Mouse (Mus musculus): ENCODE measurements at regions not wholly inside any gene's neighbourhood (a gene's known extent, or its start where the extent isn't known, plus 50 kb on each side); places are given as distances from the start of the nearest gene placed in this dataset.

DNA sequence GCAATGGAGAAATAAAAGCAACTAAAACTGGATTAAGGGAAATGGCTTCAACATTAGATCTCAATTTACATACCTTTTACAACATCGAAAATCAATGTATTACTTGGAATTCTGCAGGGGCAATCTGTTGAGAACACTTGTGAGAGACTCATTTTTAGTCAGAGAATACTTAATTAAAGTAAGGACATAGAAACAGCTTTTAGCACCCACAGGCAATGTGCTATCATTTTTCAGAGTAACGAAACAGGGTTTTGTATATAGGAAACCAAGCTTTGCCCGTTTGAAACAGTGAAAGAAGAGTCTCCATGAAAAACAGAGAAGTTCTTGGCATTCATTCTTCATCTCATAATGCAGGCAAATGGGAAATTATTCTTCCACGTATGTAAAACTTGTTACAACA is 196.4 kb downstream of the Tdrd3 start:
- no peak for ATAC-seq (ENCODE audit: low FRiP score, low TSS enrichment)
- H3K27ac ChIP-seq (replicated peaks), result no peak overlapping the region
- WGBS, result 85% methylated on average over 4 of the region's 4 CpGs

DNA sequence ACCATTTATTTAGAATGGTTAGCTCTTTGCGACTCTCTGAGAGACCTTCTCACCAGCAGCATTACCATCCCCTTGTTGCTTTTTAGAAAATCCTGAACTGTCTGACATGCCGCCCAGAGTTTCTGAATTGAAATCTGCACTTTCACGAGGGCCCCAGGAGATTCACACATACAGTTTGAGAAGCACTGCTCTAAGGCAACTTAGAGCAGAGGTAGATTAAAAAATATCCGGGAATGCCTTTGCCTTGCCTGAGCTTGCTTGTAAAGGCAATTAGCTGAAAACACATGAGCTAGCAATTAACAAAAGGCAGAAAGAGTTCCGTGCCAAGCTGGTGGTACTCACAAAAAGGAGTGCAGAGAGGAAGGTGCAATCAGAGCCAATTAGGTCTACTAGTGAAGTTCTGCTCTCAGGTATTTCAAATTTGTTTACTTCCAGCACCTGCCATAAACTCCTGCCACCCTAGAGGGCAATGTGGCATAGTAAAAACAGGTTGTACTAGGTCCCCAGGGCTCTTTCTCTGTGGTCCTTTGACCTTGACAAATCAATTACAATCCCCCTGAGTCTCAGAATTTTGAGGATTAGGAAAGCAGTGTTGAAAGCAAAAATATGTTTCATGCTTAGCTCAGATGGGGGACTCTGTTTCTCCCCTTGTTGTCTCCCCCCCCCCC is 203.1 kb downstream of the Tdrd3 start:
- Histone ChIP-seq H3K4me3 (ENCODE audit: low read depth, low read length) (no peak overlapping the region), H3K9me3 (ENCODE audit: control insufficient read depth, low read length) (no peaks in the 10 kb centered on the region), H3K27me3 (ENCODE audit: control insufficient read depth, insufficient read depth, low read length) (no peaks in the 10 kb centered on the region), H3K27ac (replicated peaks) (no peak overlapping the region), H3K4me1 (replicated peaks; ENCODE audit: control insufficient read depth, insufficient read depth) (no peaks in the 10 kb centered on the region), H3K4me2 (replicated peaks; ENCODE audit: low read depth) (no peak overlapping the region), H3K36me3 (ENCODE audit: control insufficient read depth, insufficient read depth, low read length) (no peaks in the 10 kb centered on the region), H3K9ac (ENCODE audit: low read length) (no peak overlapping the region)
- 60% methylated on average over 5 of the region's 5 CpGs for WGBS
- ATAC-seq (ENCODE audit: low FRiP score, low TSS enrichment) (no peak), DNase-seq (ENCODE audit: low spot score) (no peak)
- no peak for TF ChIP-seq CTCF (IDR thresholded peaks at IDR 0.05; ENCODE audit: low read depth)
- no peak for TF ChIP-seq EP300 (optimal IDR thresholded peaks at IDR 0.05)

More for the DNA sequence above, 196.4 kb downstream of the Tdrd3 start:
- Histone ChIP-seq H3K4me2 (replicated peaks; ENCODE audit: low read depth) (no peak overlapping the region), H3K9ac (ENCODE audit: low read length) (no peak overlapping the region), H3K4me1 (replicated peaks; ENCODE audit: control insufficient read depth, insufficient read depth) (no peaks in the 10 kb centered on the region), H3K4me3 (ENCODE audit: low read depth, low read length) (no peak overlapping the region), H3K36me3 (ENCODE audit: control insufficient read depth, insufficient read depth, low read length) (no peaks in the 10 kb centered on the region), H3K27me3 (ENCODE audit: control insufficient read depth, insufficient read depth, low read length) (no peaks in the 10 kb centered on the region), H3K9me3 (ENCODE audit: control insufficient read depth, low read length) (no peaks in the 10 kb centered on the region)
- TF ChIP-seq CTCF (IDR thresholded peaks at IDR 0.05; ENCODE audit: low read depth) (no peak), EP300 (optimal IDR thresholded peaks at IDR 0.05) (no peak)
- no peak for DNase-seq (ENCODE audit: low spot score)

DNA sequence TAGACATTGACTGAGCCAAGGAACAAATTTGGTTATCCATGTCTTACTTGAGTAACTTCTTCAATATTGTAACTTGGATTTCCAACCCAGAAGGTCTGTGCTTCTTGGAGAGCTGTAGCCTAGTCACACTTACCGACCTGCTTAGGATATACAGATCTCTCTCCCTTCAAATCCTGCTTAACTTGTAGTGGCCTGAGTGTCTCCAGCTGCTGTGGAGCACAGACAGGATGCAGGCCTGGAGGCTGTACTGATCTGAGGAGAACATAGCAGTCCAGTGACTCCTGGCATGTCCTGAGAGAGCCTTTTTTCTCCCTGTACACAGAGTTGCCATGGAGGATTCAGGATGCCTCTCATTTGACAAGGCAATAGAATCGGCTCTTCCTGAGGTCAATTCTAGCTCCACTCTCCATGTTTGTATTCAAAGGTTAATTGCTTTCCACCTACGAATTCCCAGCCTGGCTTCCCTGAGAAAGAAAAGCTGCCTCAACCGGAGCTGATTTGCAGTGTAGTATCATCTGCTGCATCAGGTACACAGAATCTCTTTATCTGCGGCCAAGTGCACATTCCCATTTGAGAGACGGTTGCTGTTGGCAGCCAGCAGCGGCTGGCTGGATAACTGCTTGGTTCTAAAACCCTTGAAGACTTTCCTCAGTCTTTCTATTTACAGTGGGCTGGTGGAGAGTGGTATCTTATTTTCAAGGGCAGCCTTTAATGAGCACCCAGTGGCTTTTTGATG is 214.8 kb downstream of the Tdrd3 start:
- no peak for DNase-seq (ENCODE audit: low spot score)
- no peak overlapping the region for H3K4me3 ChIP-seq (ENCODE audit: low read depth, low read length)

DNA sequence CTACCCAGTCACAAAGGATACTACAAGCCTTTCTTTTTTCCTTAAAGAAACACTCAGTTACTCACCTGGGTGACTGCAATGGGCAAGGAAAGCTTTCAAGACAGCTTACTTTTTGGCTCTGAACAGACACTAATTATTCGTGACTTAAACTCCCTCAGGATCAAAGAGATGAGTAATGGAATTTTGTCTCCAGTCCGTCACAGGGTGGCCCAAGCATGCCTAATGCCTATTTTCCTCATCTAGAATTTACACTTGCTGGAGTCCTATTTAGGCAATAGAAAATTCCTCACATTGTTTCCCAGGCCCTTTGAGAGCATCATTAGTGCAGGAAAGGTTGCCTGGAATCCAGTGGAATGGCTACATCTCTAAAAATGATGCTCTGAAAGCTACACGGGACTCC is 218.2 kb downstream of the Tdrd3 start:
- no peak overlapping the region for H3K4me2 ChIP-seq (replicated peaks; ENCODE audit: low read depth)
- DNase-seq (ENCODE audit: low spot score) (no peak), ATAC-seq (ENCODE audit: low FRiP score, low TSS enrichment) (no peak)
- WGBS, result 40% methylated on average over 3 of the region's 3 CpGs
- H3K27ac ChIP-seq (replicated peaks), result no peak overlapping the region
- TF ChIP-seq EP300 (optimal IDR thresholded peaks at IDR 0.05), result no peak
- no peak for TF ChIP-seq CTCF (IDR thresholded peaks at IDR 0.05; ENCODE audit: low read depth)
- H3K4me1 ChIP-seq (replicated peaks; ENCODE audit: control insufficient read depth, insufficient read depth), result no peaks in the 10 kb centered on the region
- H3K9me3 ChIP-seq (ENCODE audit: control insufficient read depth, low read length), result no peaks in the 10 kb centered on the region
- H3K27me3 ChIP-seq (ENCODE audit: control insufficient read depth, insufficient read depth, low read length), result no peaks in the 10 kb centered on the region
- no peak overlapping the region for H3K4me3 ChIP-seq (ENCODE audit: low read depth, low read length)
- H3K9ac ChIP-seq (ENCODE audit: low read length), result no peak overlapping the region
- H3K36me3 ChIP-seq (ENCODE audit: control insufficient read depth, insufficient read depth, low read length), result no peaks in the 10 kb centered on the region

More for the DNA sequence above, 214.8 kb downstream of the Tdrd3 start:
- Histone ChIP-seq H3K27me3 (ENCODE audit: control insufficient read depth, insufficient read depth, low read length) (no peaks in the 10 kb centered on the region), H3K36me3 (ENCODE audit: control insufficient read depth, insufficient read depth, low read length) (no peaks in the 10 kb centered on the region), H3K4me1 (replicated peaks; ENCODE audit: control insufficient read depth, insufficient read depth) (no peaks in the 10 kb centered on the region), H3K27ac (replicated peaks) (no peak overlapping the region), H3K9me3 (ENCODE audit: control insufficient read depth, low read length) (no peaks in the 10 kb centered on the region), H3K9ac (ENCODE audit: low read length) (no peak overlapping the region), H3K4me2 (replicated peaks; ENCODE audit: low read depth) (no peak overlapping the region)
- ATAC-seq (ENCODE audit: low FRiP score, low TSS enrichment), result no peak
- WGBS, result 50% methylated on average over 7 of the region's 7 CpGs
- TF ChIP-seq EP300 (optimal IDR thresholded peaks at IDR 0.05) (no peak), CTCF (IDR thresholded peaks at IDR 0.05; ENCODE audit: low read depth) (no peak)

DNA sequence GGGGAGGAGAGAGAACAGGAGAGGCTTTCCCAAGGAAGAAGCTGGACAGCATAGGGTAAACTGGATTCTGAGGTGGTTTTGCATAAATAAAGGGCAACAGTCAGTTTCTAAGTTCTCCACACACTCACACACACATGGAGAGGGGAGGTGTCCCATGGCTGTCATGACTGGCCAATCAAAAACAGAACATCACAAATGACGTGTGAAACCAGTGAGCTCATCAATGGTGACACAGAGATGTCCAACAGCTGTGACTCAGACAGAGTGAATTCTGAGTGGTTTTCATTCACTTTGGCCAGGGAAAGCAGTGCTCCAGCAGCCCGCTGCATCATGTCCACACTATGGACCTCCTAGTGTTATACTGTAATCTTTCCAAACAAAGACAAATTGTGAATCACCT is 220.7 kb downstream of the Tdrd3 start:
- no peak for DNase-seq (ENCODE audit: low spot score)

DNA sequence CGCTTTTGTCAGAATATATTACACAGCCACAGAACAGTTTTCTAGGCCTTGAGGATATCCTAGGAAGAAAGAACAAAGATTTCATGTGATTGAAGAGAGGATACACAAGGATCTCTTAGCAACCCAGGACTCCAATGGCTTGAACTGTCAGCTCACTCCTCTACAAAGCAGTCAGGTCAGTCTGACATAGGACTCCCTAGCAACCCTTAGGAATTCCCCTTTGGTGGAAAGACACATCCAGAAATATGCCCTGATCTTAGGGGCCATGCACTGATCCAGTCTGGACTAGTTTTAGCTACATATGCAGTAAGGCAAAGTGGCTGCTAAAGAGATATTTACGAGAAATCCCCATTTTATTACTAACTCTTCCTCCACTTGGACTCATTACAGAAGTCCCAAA is 251.5 kb downstream of the Tdrd3 start:
- no peak for ATAC-seq (ENCODE audit: low FRiP score, low TSS enrichment)

More for the DNA sequence above, 220.7 kb downstream of the Tdrd3 start:
- Histone ChIP-seq H3K9ac (ENCODE audit: low read length) (no peak overlapping the region), H3K4me1 (replicated peaks; ENCODE audit: control insufficient read depth, insufficient read depth) (no peaks in the 10 kb centered on the region), H3K4me3 (ENCODE audit: low read depth, low read length) (no peak overlapping the region), H3K4me2 (replicated peaks; ENCODE audit: low read depth) (no peak overlapping the region), H3K27ac (replicated peaks) (no peak overlapping the region), H3K9me3 (ENCODE audit: control insufficient read depth, low read length) (no peaks in the 10 kb centered on the region), H3K36me3 (ENCODE audit: control insufficient read depth, insufficient read depth, low read length) (no peaks in the 10 kb centered on the region), H3K27me3 (ENCODE audit: control insufficient read depth, insufficient read depth, low read length) (no peaks in the 10 kb centered on the region)
- no peak for TF ChIP-seq EP300 (optimal IDR thresholded peaks at IDR 0.05)
- no peak for ATAC-seq (ENCODE audit: low FRiP score, low TSS enrichment)
- 82% methylated on average over 2 of the region's 2 CpGs for WGBS

More for the DNA sequence above, 251.5 kb downstream of the Tdrd3 start:
- Histone ChIP-seq H3K4me2 (replicated peaks; ENCODE audit: low read depth) (no peak overlapping the region), H3K9me3 (ENCODE audit: control insufficient read depth, low read length) (no peaks in the 10 kb centered on the region), H3K27me3 (ENCODE audit: control insufficient read depth, insufficient read depth, low read length) (no peaks in the 10 kb centered on the region), H3K4me1 (replicated peaks; ENCODE audit: control insufficient read depth, insufficient read depth) (no peaks in the 10 kb centered on the region), H3K36me3 (ENCODE audit: control insufficient read depth, insufficient read depth, low read length) (no peaks in the 10 kb centered on the region), H3K27ac (replicated peaks) (no peak overlapping the region), H3K9ac (ENCODE audit: low read length) (no peak overlapping the region), H3K4me3 (ENCODE audit: low read depth, low read length) (no peak overlapping the region)
- WGBS, result 81% methylated on average over 2 of the region's 2 CpGs
- DNase-seq (ENCODE audit: low spot score), result no peak
- no peak for TF ChIP-seq CTCF (IDR thresholded peaks at IDR 0.05; ENCODE audit: low read depth)
- no peak for TF ChIP-seq EP300 (optimal IDR thresholded peaks at IDR 0.05)

Data from stomach, postnatal 0 days (tissue).